Mouse (Mus musculus) embryonic facial prominence, embryonic 11.5 days (tissue): ENCODE measurements around the gene Itga2b. TPM values are rescaled to one million over a fixed set of nuclear protein-coding genes. Genes with fewer than 3 reads are reported as not detected.
A peak's percentile ranks its signal among the peaks of the same experiment; 100 is the strongest.

Experiments used
- ATAC-seq: fragments of 200-750 bp; cut with Nextera tagmentation; replicated peaks from 2 replicates; pipeline ENCODE4 v1.8.0; 2017; ENCODE audit warnings: low read depth; ENCODE audit not compliant: insufficient number of reproducible peaks, low FRiP score, low TSS enrichment
- DNase-seq: peaks from one replicate; pipeline ENCODE4 v3.0.0-alpha.2; 2015; ENCODE audit warnings: low spot score
- H3K27ac ChIP-seq: fragments of 300-500 bp; sonication (generic); replicated peaks from 2 replicates; pipeline ENCODE4 v1.5.1; 2014; ENCODE audit warnings: mild to moderate bottlenecking, low read depth, low read length, control low read depth
- H3K27me3 ChIP-seq: fragments of 300-500 bp; sonication (generic); 2 replicates; pipeline ENCODE4 v1.6.1; 2014; ENCODE audit warnings: mild to moderate bottlenecking, low read length, moderate library complexity, mixed read lengths; ENCODE audit not compliant: control insufficient read depth, insufficient read depth
- H3K36me3 ChIP-seq: fragments of 300-500 bp; sonication (generic); replicated peaks from 2 replicates; pipeline ENCODE4 v1.6.1; 2014; ENCODE audit warnings: low read depth, mild to moderate bottlenecking, low read length, moderate library complexity, mixed read lengths; ENCODE audit not compliant: control insufficient read depth, insufficient read depth
- H3K4me1 ChIP-seq: fragments of 300-500 bp; sonication (generic); 2 replicates; pipeline ENCODE4 v1.6.1; 2014; ENCODE audit warnings: low read length, mixed read lengths; ENCODE audit not compliant: control insufficient read depth, insufficient read depth
- H3K4me2 ChIP-seq: fragments of 300-500 bp; sonication (generic); 2 replicates; pipeline ENCODE4 v1.6.1; 2014; ENCODE audit warnings: low read depth, mild to moderate bottlenecking, control low read depth, low read length, moderate library complexity
- H3K4me3 ChIP-seq: fragments of 300-500 bp; sonication (generic); 2 replicates; pipeline ENCODE4 v1.5.1; 2014; ENCODE audit warnings: low read depth, low read length, control low read depth
- H3K9ac ChIP-seq: fragments of 300-500 bp; sonication (generic); replicated peaks from 2 replicates; pipeline ENCODE4 v1.6.1; 2014; ENCODE audit warnings: mild to moderate bottlenecking, control low read depth, low read length
- H3K9me3 ChIP-seq: fragments of 300-500 bp; sonication (generic); replicated peaks from 2 replicates; pipeline ENCODE4 v1.6.1; 2016; ENCODE audit warnings: mild to moderate bottlenecking, low read length, inconsistent platforms, mixed read lengths; ENCODE audit not compliant: control insufficient read depth
- WGBS: fragments of 180-500 bp; shearing (Covaris S2); extraction: QIAGEN DNeasy Blood & Tissue Kit; methylation state at CpG from one replicate; pipeline ENCODE4 v1.1.7; 2014; 5-methylcytosine and 5-hydroxymethylcytosine counted together
- polyA plus RNA-seq: library from polyadenylated mRNA; unstranded; fragments of >200 nt; fragmentation: Nextera tagmentation; extraction: Ambion mirVana; gene quantifications from 2 replicates; pipeline ENCODE4 v1.2.1, GENCODE M21; 2014

Gene Itga2b
- polyA plus RNA-seq, 1 experiment from 2014 or later = 4.4 TPM

- H3K9me3 ChIP-seq = no peaks in the 10 kb centered on the region
- no peaks in the 10 kb centered on the region; the same call in 1 of the 2 replicates for H3K27me3 ChIP-seq
- H3K4me3 ChIP-seq = no peak overlapping the region
- H3K36me3 ChIP-seq = peaks cover 9% of the 10 kb centered on the region
- H3K4me2 ChIP-seq = no peak overlapping the region
- 70% methylated on average over 3 of the region's 3 CpGs for WGBS
- H3K9ac ChIP-seq = no peak overlapping the region
- peaks cover 13% of the 10 kb centered on the region for H3K4me1 ChIP-seq
- ATAC-seq (no peak), DNase-seq (no peak)
- no peak overlapping the region for H3K27ac ChIP-seq
These were observed 25.6 kb downstream of the Itga2b start for GRCm38 (mm10) chr11:102444321-102444720.

- Histone ChIP-seq H3K9me3 (no peaks in the 10 kb centered on the region), H3K4me2 (no peak overlapping the region), H3K9ac (no peak overlapping the region), H3K27me3 (no peaks in the 10 kb centered on the region; the same call in 1 of the 2 replicates), H3K4me3 (no peak overlapping the region), H3K27ac (no peak overlapping the region), H3K36me3 (peaks cover 10% of the 10 kb centered on the region), H3K4me1 (peaks cover 13% of the 10 kb centered on the region)
- ATAC-seq (no peak), DNase-seq (no peak)
- 62% methylated on average over 12 of the region's 12 CpGs for WGBS
These were observed 26.2 kb downstream of the Itga2b start for GRCm38 (mm10) chr11:102443740-102444139.

GRCm38 (mm10) chr11:102442089-102442488 lies 27.8 kb downstream of the Itga2b start:
- H3K9ac ChIP-seq = no peak overlapping the region
- no peak for ATAC-seq
- peaks cover 10% of the 10 kb centered on the region for H3K36me3 ChIP-seq
- peaks cover 21% of the 10 kb centered on the region for H3K4me1 ChIP-seq
- H3K4me3 ChIP-seq = no peak overlapping the region
- no peak for DNase-seq
- H3K27ac ChIP-seq = no peak overlapping the region
- 83% methylated on average over 6 of the region's 6 CpGs for WGBS
- H3K27me3 ChIP-seq = no peaks in the 10 kb centered on the region; the same call in 1 of the 2 replicates
- H3K4me2 ChIP-seq = no peak overlapping the region
- no peaks in the 10 kb centered on the region for H3K9me3 ChIP-seq

GRCm38 (mm10) chr11:102441434-102441833 lies 28.5 kb downstream of the Itga2b start:
- Histone ChIP-seq H3K27me3 (no peaks in the 10 kb centered on the region; the same call in 1 of the 2 replicates), H3K4me3 (no peak overlapping the region), H3K27ac (no peak overlapping the region), H3K9me3 (no peaks in the 10 kb centered on the region), H3K4me1 (peaks cover 24% of the 10 kb centered on the region), H3K9ac (no peak overlapping the region), H3K4me2 (no peak overlapping the region), H3K36me3 (peaks cover 10% of the 10 kb centered on the region)
- WGBS = 85% methylated on average over 3 of the region's 3 CpGs
- DNase-seq = no peak
- ATAC-seq = no peak

- DNase-seq = no peak
- H3K9me3 ChIP-seq = no peaks in the 10 kb centered on the region
- H3K4me2 ChIP-seq = no peak overlapping the region
- H3K4me3 ChIP-seq = no peak overlapping the region
- no peak for ATAC-seq
- H3K27me3 ChIP-seq = no peaks in the 10 kb centered on the region; the same call in 1 of the 2 replicates
- WGBS = 83% methylated on average over 8 of the region's 8 CpGs
- H3K36me3 ChIP-seq = peaks cover 13% of the 10 kb centered on the region
- H3K4me1 ChIP-seq = peaks cover 20% of the 10 kb centered on the region
- H3K27ac ChIP-seq = no peak overlapping the region
- no peak overlapping the region for H3K9ac ChIP-seq
These were observed 29.7 kb downstream of the Itga2b start for GRCm38 (mm10) chr11:102440255-102440654.

GRCm38 (mm10) chr11:102439093-102440082 lies 30.5 kb downstream of the Itga2b start:
- DNase-seq (no peak), ATAC-seq (no peak)
- Histone ChIP-seq H3K9me3 (no peaks in the 10 kb centered on the region), H3K9ac (no peak overlapping the region), H3K27ac (no peak overlapping the region), H3K4me2 (no peak overlapping the region), H3K4me1 (peaks cover 16% of the 10 kb centered on the region), H3K36me3 (peaks cover 13% of the 10 kb centered on the region), H3K4me3 (0 out of 2 replicates have a peak overlapping the region, but pooled peaks have one; percentile 0), H3K27me3 (no peaks in the 10 kb centered on the region; the same call in 1 of the 2 replicates)
- WGBS = 77% methylated on average over 14 of the region's 14 CpGs

GRCm38 (mm10) chr11:102438212-102439092 lies 31.5 kb downstream of the Itga2b start:
- 7% methylated on average over 76 of the region's 77 CpGs for WGBS
- H3K4me1 ChIP-seq = peaks cover 16% of the 10 kb centered on the region
- no peaks in the 10 kb centered on the region; the same call in 1 of the 2 replicates for H3K27me3 ChIP-seq
- H3K27ac ChIP-seq = no peak overlapping the region
- ATAC-seq (0 out of 2 replicates have a peak, but pooled peaks have one; percentile 31), DNase-seq (peak; percentile 89)
- peaks cover 13% of the 10 kb centered on the region for H3K36me3 ChIP-seq
- no peaks in the 10 kb centered on the region for H3K9me3 ChIP-seq
- peak overlapping the region; percentile 58 for H3K9ac ChIP-seq
- peak overlapping the region; percentile 81 for H3K4me2 ChIP-seq
- H3K4me3 ChIP-seq = peak overlapping the region; percentile 32
